Mouse (Mus musculus) frontal cortex, postnatal 25 days (tissue): ENCODE results near the gene Rin1.

Experiments used
- DNase-seq, 2 experiments: peaks; one replicate each; pipeline ENCODE4 v3.0.0; 2022; ENCODE audit warnings: low spot score in 2 of 2

The Rin1 gene

DNA sequence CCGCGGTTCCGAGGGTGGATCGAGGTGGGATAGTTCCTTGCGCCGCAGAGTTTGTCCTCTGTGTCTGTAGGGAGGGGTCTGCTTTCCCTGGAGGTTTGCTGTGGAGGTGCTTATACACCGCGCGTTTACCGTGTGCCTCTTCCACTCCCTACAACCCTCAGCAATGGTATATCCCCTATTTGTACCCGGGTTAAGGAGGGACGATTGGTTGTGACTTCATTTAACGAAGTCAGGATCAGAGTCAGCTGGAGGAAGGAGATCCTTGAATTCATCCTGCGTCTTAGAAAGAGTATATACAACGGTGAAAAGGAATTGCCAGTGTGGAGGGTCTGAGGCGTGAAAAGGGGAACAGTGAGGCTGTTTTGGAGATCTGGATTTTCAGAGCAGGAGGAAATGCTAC, 8.7 kb upstream of the Rin1 start:
- no peak for DNase-seq

DNA sequence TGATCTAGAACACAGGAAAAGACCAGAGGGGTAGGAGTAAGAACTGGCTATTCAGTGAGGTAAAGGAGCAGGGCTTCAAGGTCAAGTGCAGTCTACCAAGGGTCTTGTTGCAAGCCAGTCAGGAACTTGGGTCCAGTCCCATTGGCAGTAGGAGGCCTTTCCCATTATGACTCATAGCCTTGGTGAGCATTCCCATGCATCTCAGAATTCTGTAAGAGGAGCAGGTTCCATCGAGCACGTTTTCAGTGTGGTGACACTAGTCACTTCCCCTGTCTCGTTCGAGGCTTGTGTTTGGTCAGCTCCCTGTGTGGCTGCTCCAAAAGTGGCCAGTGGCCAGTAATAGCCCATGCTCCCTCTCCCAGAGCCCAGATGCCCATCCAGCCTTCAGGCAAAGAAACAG, 4.8 kb upstream of the Rin1 start:
- DNase-seq = no peak

DNA sequence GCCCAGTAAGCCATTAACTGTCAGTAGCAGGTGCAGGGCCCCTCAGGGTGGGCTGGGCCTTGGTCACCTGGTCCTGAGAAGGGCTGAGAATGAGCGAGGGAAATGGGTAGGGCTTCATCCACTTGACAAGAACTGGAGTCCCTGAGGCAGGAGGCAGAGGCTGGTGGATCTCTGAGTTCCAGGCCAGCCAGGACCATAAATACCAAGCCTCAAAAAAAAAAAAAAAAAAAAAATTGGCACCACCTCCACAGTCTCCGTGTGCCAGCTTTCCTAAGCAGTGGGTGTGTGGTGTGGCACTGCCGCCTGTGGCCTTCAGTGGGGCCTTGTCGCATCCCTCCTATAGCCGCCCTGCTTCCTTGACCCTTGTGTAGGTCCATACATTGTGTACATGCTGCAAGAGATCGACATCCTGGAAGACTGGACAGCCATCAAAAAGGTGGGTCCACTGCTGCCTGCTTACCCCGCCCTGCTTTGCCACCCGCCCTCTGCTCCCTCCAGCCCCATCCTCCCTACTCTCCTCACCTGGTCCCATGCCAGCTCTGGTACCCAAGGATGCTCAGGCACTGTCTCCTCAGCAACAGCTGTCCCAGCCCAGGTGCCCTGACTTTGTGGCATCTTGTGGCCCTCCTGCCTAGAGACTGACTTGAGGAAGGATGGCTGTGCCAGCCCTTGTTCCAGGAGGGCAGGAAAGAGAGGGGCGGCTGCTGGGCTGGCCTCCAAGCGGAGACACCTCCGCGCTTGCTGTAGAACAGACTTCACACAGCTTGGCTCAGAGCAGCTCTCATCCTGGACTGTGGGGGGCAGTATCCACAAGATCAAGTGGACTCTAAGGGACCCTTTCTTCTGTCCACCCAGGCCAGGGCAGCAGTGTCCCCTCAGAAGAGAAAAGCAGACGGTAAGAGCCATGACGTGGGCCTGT, 1.9 kb upstream of the Rin1 start:
- peak in 1 of 2 experiments; percentile 55 for DNase-seq

DNA sequence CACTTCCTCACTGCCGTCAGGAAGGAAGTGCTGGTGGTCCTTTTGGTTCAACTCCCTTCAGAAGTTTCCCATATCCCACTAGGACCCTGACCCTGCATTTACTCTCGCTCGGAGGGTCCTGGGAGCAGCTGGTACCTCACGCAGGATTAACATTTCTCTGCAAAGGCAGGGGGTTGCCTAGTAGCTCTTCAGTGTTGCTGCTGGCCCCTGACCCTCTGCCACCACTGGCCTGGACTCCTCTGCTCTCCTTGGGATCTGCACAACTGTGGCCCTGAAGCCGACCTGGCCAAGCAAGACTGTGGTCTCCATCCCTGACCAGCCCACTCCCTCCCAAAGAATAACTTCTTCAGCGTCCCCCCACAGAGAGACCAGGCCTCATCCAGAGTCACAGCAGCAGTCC, 956 bp upstream of the Rin1 start:
- no peak for DNase-seq

DNA sequence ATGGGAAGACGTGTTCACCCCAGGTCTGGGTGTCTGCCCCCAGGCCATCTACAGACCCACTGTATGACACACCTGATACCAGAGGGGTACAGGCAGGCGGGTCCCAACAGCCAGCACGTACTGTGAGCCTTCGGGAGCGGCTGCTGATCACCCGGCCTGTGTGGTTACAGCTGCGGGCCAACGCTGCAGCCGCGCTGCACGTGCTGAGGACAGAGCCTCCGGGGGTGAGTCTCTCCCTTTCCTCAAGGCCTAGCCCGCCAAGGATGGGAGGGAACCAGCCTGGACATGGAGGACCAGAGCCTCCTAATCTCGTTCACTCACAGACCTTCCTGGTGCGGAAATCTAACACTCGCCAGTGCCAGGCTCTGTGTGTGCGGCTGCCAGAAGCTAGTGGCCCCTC, 750 bp downstream of the Rin1 start:
- DNase-seq = no peak

DNA sequence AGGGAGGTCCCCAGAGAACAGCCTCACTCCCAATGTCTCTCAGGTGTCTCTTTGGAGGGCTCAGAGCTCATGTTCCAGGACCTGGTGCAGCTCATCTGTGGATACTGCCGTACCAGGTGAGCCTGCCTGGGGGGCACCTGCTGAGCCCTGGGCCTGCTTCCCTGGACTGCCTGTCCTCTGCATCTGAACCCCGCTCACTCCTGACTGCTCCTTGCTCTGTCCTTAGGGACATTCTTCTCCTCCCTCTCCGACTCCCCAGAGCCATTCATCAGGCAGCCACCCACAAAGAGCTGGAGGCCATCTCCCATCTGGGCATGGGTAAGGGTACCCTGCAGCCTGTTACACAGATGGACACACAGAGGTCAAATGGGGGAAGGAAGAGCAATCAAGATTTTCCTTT, 1.2 kb downstream of the Rin1 start:
- DNase-seq = no peak

DNA sequence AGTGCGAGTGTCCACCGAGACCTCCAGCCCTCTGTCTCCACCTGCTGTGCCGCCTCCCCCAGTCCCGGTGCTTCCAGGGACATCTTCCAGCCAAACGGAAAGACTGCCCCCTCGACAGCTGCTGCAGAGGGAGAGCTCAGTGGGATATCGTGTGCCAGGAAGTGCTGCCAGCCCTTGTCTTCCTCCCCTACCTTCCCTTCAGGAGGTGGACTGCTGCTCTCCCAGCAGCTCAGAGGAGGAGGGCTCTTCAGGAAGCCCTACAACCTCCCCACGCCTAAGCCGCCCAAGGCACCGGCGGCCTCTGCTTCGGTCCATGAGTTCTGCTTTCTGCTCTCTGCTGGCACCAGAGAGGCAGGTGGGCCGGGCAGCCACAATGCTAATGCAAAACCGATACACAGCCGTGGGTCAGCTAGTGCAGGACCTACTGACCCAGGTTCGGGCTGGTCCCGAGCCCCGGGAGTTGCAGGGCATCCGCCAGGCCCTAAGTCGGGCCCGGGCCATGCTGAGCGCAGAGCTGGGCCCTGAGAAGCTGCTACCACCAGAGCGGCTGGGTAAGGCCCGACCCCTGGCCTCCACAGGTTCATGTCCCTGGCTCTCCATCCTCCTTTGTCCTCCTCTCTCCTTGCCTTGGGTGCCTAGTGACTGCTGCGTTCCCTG, 2.0 kb downstream of the Rin1 start:
- DNase-seq = no peak

DNA sequence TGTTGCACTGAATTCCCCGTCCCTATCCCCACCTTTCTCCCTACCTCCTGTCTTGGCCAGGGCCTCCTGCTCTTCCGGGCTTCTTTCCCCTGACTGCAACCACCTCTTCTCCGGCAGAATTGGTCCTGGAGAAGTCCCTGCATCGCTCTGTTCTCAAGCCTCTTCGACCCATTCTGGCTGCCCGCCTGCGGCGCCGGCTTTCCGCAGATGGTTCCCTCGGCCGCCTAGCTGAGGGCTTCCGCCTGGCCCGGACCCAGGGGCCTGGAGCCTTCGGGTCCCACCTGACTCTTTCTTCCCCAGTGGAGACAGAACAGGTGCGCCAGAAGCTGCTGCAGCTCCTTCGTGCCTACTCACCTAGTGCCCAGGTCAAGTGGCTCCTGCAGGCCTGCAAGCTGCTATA, 2.6 kb downstream of the Rin1 start:
- no peak for DNase-seq

DNA sequence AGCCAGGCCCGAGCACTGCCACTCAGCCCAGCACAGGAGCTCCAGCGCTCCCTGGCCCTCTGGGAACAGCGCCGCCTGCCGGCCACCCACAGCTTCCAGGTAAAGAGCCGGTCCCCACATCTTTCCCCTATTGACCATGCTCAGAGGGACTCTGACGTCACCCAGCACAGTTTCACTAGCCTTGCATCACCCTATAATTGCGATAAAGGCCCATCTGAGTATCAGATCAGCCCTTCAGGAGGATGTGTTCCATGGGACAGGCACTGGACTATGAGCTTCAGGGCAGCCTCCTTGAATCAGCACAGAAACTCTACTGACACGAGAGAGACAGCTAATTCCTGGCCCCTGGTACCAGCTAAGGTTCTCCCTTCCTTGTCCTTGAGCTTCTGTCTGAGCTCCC, 3.6 kb downstream of the Rin1 start:
- DNase-seq = no peak

DNA sequence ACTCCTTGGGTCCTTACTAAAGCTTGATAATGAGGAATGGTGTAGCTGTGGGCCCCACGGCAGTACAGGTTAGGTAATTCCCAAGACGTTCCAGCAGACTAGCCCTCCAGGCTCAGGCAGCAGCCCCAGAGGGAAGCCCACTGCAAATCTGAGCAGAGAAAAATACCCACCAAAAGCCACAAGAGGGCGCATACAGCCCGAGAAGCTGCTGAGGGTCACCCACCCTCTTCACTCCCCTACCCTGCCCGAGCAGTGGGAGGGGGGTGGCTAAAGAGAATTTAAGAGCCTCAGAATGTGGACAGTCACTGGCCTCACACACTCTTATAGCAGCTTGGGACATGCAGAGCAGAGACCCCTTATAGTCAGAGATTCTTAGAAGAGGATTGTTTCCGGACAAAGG, 6.0 kb downstream of the Rin1 start:
- DNase-seq = no peak

DNA sequence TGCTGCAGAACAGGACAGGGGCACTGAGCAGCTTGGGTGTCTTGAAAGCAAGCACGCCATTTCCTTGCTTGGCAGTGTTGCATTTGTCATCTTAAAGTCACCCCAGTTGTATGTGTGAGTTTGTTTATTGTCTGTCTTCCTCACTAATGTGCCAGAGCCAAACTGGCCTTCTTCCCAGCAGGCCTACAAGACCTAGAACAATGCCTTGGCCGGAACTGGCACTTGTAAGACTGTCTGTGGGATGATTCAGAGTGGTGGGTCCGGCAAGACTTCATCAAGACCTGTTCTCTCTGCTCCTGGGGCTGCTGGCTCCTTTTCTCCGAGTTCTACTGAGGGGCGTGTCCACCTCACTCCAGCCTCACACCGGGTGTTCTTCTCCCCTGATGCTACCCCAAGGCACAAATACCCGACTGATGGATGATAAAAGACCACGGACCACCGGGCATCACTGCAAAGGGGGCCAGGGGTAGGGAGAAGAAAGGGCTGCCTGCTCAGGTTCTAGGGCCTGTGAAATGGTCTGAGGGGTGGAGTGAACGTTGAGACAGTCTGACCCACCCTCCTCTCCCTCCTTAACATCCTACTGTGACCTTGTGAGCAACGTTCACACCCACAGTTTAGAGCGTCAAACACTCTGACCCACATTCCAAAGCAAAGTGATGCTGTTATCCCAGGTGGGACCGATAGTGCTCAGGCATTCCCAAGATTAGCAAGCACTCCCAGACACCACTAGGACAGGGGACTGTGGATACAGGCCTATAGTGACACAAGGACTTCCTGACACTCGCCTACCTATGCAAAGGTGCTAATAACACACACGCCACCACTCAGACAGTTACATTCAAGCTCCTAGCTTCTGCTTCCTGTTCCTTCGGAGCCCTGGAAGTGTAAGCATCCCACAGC, 7.8 kb downstream of the Rin1 start:
- DNase-seq = no peak

DNA sequence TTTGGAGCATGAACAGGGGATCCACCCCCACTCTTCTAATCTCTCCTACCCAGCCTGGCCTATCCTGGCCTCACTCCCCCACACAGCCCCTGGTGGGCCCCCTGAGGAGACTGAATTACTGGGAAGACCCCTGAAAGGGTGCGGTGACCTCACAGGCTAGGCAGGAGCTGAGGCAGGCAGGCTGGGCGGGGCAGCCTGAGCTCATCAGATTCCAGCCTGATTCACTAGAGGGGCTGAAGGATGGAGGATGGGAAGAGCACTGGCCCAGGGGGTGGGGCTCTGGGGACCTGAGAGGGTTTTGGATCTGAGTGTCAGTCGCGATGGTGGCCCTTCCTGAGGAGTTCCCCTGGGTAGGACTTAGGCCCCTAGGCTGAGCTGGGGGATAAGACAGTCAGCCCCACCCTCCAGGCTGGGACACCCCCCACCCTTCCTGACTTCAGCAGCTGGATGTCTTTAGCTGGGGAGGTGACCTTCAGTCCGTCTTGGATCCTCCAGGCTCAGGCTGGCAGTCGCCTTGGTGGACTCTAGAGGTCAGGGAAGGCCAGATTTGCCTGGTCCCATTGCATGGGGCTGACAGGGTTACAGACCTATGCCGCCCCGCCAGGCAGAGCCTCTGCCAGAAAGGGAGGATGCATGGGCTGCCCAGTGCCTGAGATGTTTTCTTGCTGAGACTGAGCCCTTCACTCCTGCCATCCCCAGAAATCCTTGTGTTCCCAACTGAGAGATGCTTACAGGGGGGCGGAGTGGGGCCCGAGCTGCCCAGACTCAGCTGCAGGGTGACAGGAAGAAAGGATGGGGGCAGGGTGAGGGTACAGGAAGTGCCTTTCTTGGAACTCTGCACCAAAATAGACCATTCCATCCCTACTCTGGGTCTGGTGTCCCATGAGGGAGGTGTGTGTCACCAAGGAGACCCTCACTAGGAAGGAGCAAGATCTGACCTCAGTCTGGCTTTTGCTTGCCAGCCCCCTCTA, 8.8 kb downstream of the Rin1 start:
- DNase-seq = no peak

DNA sequence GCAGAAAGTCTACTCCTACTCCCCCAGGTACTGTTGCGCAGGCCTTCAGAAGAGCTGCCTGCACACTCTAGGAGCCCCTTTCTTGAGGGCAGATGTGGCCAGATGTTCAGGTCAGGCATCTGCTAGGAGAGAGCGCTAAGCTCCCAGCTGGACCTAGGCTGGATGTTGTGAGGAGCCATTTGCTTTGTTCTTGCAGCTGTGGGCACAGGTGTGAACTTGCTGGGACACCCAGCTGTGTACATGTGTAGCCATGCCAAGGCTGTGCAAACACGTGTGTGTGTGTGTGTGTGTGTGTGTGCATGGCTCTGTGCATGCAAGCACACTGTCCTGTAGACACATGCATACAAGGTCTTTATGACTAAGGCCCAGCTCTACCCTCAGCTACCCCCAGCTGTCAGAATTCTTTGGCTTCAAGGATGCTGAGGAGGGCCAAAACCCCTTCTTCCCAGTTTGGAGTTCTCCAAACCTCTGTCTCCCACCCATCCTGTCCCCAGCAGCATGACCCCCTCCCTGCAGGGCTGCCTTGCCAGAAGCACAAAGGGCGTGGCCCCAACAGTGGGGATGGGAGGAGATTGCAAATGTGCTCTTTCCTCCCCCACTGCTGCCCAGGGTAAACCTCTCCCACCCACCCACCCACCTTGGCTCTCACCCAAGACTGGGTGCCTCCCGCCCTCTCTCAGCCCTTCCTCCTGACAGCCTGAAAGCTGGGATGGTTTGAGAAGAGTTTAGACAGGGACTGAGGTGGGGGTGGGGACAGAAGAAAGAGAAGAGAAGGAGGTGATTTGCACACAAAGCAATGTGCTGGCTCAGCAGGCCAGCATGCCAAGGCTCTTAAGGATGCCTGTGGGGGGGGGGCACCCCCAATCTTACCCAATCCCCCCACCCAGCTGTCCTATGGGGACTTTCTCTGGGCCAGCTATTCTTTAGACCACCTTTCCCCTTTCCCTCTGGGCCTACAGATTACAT, 10.4 kb downstream of the Rin1 start:
- no peak for DNase-seq

DNA sequence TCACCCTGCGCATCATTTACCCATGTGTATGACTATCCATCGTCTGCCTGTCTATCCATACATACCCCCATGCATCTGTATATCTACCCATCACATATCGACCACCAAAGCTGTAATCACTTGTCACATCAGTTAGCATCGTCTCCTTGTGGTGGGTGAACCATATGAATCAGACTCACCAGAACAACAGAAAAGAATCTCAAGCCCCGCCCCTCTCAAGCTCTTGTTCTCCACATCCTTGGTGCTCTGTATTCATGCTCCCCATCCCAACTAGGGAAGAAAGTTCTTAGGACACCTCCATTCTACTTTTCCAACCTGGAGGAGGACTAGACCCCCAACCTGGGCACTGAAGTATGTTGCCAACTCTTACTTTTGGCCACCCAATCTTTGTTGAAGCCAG, 11.8 kb downstream of the Rin1 start:
- DNase-seq = no peak

DNA sequence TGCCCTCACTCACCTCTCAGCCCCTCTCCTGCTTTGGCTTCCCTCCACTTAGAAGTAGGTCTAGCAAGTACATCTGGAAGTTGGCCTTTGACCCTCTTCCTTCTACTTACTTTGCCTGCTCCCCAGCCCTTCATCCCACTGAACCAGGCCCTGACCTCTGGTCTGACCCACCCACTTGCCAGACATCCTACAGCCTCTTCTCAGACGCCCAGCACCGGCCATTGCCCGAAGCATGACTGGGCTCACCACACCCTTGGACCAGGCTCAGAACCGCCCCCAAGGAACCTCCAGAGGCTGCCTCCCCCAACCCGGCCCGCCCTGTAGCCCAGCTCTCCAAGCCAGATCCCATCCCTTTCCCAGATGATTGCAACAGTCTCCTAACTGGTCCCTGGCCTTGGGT, 12.2 kb downstream of the Rin1 start:
- DNase-seq = no peak

DNA sequence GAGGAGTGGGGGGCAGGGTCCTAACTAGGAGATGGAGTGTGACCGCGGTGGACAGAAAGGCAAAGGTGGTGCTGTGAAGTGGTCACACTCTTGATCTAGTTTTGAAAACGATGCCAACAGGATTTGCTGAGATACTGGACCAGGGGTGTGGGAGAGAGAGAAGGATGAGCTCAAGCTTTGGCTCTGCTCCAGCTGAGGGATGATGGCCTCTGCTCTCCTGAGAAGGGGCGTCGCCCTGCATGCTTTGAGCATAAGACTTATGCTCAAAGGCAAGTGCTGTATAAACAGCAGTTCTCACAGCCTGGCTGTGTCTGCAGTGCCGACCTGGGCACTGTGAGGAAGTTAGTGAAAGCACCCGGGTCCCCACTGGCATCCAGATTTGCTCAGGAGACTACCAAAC, 14.8 kb downstream of the Rin1 start:
- no peak for DNase-seq

DNA sequence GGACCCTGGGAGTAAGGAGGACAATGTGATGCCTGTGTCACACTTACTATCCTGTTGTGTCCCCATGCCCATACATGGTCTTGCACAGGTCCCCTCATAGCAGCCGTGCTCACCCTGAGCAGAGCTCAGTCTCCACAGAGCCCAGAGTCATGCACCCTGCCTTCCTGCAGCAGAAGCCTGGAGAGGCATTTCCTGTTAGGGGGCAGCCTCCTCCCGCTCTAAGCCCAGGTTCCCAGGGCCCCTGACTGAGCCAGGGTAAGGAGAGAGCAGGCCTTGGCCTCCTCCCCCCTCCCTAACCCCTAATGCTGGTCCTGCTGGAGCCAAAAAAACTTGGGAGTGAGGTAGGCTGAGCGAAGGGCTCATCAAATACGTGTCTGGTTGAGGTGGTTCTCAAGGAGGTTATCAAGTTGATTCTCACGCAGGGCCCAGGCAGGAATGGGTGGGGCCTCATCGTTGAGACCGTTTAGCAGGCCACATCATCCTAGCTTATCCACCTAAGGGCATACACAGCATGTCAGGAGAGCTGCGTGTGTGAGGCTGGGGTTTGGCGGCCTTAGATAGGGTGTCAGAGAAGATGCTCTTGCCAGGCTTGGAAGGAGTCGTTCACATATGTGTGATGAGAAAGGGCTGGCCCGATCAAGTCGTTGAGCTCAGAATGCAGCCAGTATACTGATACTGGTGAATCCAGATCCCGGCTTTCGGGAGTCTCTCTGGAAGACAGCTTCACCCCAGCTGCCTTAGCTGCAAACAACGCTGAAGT, 16.9 kb downstream of the Rin1 start:
- no peak for DNase-seq

DNA sequence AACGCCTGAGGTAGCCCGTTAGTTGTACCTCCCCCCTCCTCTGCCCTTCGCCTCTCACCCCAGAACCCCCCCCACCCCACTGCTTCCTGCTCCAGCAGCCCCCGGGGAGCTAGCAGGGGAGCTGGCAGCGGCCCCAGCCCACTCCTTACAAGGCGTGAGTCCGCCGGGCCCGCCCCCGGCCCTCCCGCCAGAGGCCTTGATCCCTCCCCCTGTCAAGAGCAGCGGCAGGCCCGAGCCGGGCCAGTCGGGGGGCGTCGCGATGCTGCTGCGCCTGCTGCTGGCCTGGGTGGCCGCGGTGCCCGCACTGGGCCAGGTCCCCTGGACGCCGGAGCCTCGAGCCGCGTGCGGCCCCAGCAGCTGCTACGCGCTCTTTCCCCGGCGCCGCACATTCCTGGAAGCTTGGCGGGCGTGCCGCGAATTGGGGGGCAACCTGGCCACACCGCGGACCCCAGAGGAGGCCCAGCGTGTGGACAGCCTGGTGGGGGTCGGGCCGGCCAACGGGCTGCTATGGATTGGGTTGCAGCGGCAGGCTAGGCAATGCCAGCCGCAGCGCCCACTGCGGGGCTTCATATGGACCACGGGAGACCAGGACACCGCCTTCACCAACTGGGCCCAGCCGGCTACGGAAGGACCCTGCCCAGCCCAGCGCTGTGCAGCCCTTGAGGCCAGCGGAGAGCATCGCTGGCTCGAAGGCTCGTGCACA, 17.7 kb downstream of the Rin1 start, which contains the start of gene Cd248:
Gene Cd248, plus strand, starts transcription at position 212 of the 703 bp plus-strand sequence.
- DNase-seq = no peak
